Mouse (Mus musculus) gastrocnemius, postnatal 14 days (tissue): ENCODE measurements around the gene Adm. TPM values are rescaled to one million over a fixed set of nuclear protein-coding genes. Genes with fewer than 3 reads are reported as not detected.
A peak's percentile ranks its signal among the peaks of the same experiment; 100 is the strongest.
"Not testable (repeated sequence)": the region's sequence is repeated elsewhere in the genome, so short reads cannot be mapped to it uniquely, and the experiment has no call there.

ENCODE experiments used
- DNase-seq: peaks from one replicate; pipeline ENCODE4 v3.0.0; 2021; ENCODE audit warnings: mixed read lengths
- intact Hi-C: fragments of 180-260 bp; cut with DNase I; formaldehyde crosslinking; loops from one replicate; pipeline ENCODE4 v1.15.1; 2025; ENCODE audit warnings: low total_unique reads
- total RNA-seq, 2 experiments: library from RNA; stranded (reverse); gene quantifications; 2 replicates each; pipeline ENCODE4 v1.2.3; 2021

The Adm gene
- total RNA-seq, 2 experiments from 2014 or later = 5.6 to 6.1 TPM

- no peak for DNase-seq
- intact Hi-C loops = loop anchor here (5.0 to 10.0 kb wide), 2 partner anchors 74 to 192 kb away; no protein-coding TSS in a partner anchor
These were observed 1.0 kb upstream of the Adm start for GRCm38 (mm10) chr7:110626186-110627098.

GRCm38 (mm10) chr7:110627099-110627482 is 370 bp upstream of the Adm start:
- intact Hi-C loops = loop anchor here (5.0 to 10.0 kb wide), 2 partner anchors 75 to 192 kb away; no protein-coding TSS in a partner anchor
- no peak for DNase-seq

- no peak for DNase-seq
- intact Hi-C loops = loop anchor here (5.0 to 10.0 kb wide), 2 partner anchors 76 to 193 kb away; no protein-coding TSS in a partner anchor
These were observed 776 bp downstream of the Adm start for GRCm38 (mm10) chr7:110628273-110628600.

GRCm38 (mm10) chr7:110628611-110629354 is 1.3 kb downstream of the Adm start:
- intact Hi-C loops = loop anchor here (5.0 to 10.0 kb wide), 2 partner anchors 76 to 194 kb away; no protein-coding TSS in a partner anchor

GRCm38 (mm10) chr7:110629892-110630666 is 2.6 kb downstream of the Adm start:
- intact Hi-C loops = loop anchor here (5.0 to 10.0 kb wide), 3 partner anchors 78 to 343 kb away; no protein-coding TSS in a partner anchor
- peak; percentile 86 for DNase-seq

More at GRCm38 (mm10) chr7:110628611-110629354, 1.3 kb downstream of the Adm start:
- DNase-seq = peak; percentile 40

GRCm38 (mm10) chr7:110631136-110631888 is 3.9 kb downstream of the Adm start:
- intact Hi-C loops = loop anchor here (5.0 kb wide), 1 partner anchor 344 kb away; no protein-coding TSS in a partner anchor

GRCm38 (mm10) chr7:110635929-110636328 is 8.5 kb downstream of the Adm start:
- intact Hi-C loops = no loop called here
- DNase-seq = no peak

More at GRCm38 (mm10) chr7:110631136-110631888, 3.9 kb downstream of the Adm start:
- no peak for DNase-seq

GRCm38 (mm10) chr7:110636559-110636958 is 9.1 kb downstream of the Adm start:
- intact Hi-C loops = no loop called here

GRCm38 (mm10) chr7:110638305-110639110 is 11.0 kb downstream of the Adm start:
- intact Hi-C loops = no loop called here
- DNase-seq = no peak

More at GRCm38 (mm10) chr7:110636559-110636958, 9.1 kb downstream of the Adm start:
- no peak for DNase-seq

GRCm38 (mm10) chr7:110639291-110639915 is 11.9 kb downstream of the Adm start:
- no peak for DNase-seq
- intact Hi-C loops = no loop called here

GRCm38 (mm10) chr7:110639958-110640357 is 12.5 kb downstream of the Adm start:
- DNase-seq, intact Hi-C loops: not testable (repeated sequence)

GRCm38 (mm10) chr7:110645311-110645710 is 17.9 kb downstream of the Adm start:
- intact Hi-C loops = no loop called here
- DNase-seq = no peak

GRCm38 (mm10) chr7:110645859-110646258 is 18.4 kb downstream of the Adm start:
- DNase-seq = no peak
- intact Hi-C loops = no loop called here

GRCm38 (mm10) chr7:110646611-110647407 is 19.3 kb downstream of the Adm start:
- intact Hi-C loops = no loop called here
- DNase-seq = no peak

- intact Hi-C loops = no loop called here
- DNase-seq = no peak
These were observed 20.3 kb downstream of the Adm start for GRCm38 (mm10) chr7:110647559-110648454.
